Mouse (Mus musculus) MEL (cell line): ENCODE measurements around the gene Entpd7. TPM values are rescaled to one million over a fixed set of nuclear protein-coding genes. Genes with fewer than 3 reads are reported as not detected.
A peak's percentile ranks its signal among the peaks of the same experiment; 100 is the strongest.

ENCODE experiments used
- DNase-seq: peaks from one replicate; pipeline ENCODE4 v3.0.0; 2011; ENCODE audit warnings: low read depth, low spot score
- H3K27ac ChIP-seq: 2 replicates; pipeline ENCODE4 v1.5.1; 2012; ENCODE audit warnings: low read depth, mild to moderate bottlenecking, control low read depth, low read length, moderate library complexity; ENCODE audit not compliant: control insufficient read depth
- H3K27me3 ChIP-seq, 2 experiments: fragments of 150-350 bp in 1 of 2; sonication (generic) in 1 of 2; 2 replicates each; pipeline ENCODE4 v1.6.1; 2012; ENCODE audit warnings: low read length in 2 of 2, mild to moderate bottlenecking in 2 of 2, improper control_type of control experiment in 1 of 2, moderate library complexity in 1 of 2; ENCODE audit not compliant: insufficient read depth in 2 of 2, control insufficient read depth in 1 of 2
- H3K36me3 ChIP-seq, 2 experiments: 2 replicates each; pipeline ENCODE4 v1.6.1; 2012 to 2014; ENCODE audit warnings: low read length in 2 of 2, improper control_type of control experiment in 1 of 2, inconsistent platforms in 1 of 2, mild to moderate bottlenecking in 1 of 2; ENCODE audit not compliant: insufficient read depth in 2 of 2, control insufficient read depth in 1 of 2
- H3K4me1 ChIP-seq, 2 experiments: fragments of 150-350 bp in 1 of 2; sonication (generic) in 1 of 2; 2 replicates each; pipeline ENCODE4 v1.6.1; 2012; ENCODE audit warnings: low read length in 2 of 2, improper control_type of control experiment in 1 of 2, mild to moderate bottlenecking in 1 of 2; ENCODE audit not compliant: insufficient read depth in 2 of 2, control insufficient read depth in 1 of 2
- H3K4me3 ChIP-seq, 2 experiments: fragments of 150-350 bp in 1 of 2; sonication (generic) in 1 of 2; 2 replicates each; pipeline ENCODE4 v1.5.1; 2012; ENCODE audit warnings: low read depth in 2 of 2, low read length in 2 of 2, mild to moderate bottlenecking in 2 of 2, moderate library complexity in 2 of 2, control low read depth in 1 of 2, improper control_type of control experiment in 1 of 2; ENCODE audit not compliant: control insufficient read depth in 1 of 2, insufficient read depth in 1 of 2
- H3K79me2 ChIP-seq: 2 replicates; pipeline ENCODE4 v1.6.1; 2012; ENCODE audit warnings: mild to moderate bottlenecking, low read length, moderate library complexity; ENCODE audit not compliant: control insufficient read depth, poor library complexity, insufficient read depth
- H3K9ac ChIP-seq: 2 replicates; pipeline ENCODE4 v1.6.1; 2012; ENCODE audit warnings: low read depth, mild to moderate bottlenecking, control low read depth, low read length, moderate library complexity; ENCODE audit not compliant: control insufficient read depth, poor library complexity, severe bottlenecking
- H3K9me3 ChIP-seq: fragments of 150-350 bp; sonication (generic); replicated peaks from 2 replicates; pipeline ENCODE4 v1.6.1; 2012; ENCODE audit warnings: mild to moderate bottlenecking, low read length, improper control_type of control experiment, moderate library complexity; ENCODE audit not compliant: insufficient read depth
- BHLHE40 ChIP-seq: IDR thresholded peaks from 2 replicates; pipeline ENCODE4 v1.6.1; 2012; ENCODE audit warnings: low read depth, mild to moderate bottlenecking, inconsistent platforms, low read length, improper control_type of control experiment, borderline replicate concordance
- CHD1 ChIP-seq: IDR thresholded peaks from 2 replicates; pipeline ENCODE4 v1.6.1; 2012; ENCODE audit warnings: low read depth, mild to moderate bottlenecking, inconsistent platforms, low read length, improper control_type of control experiment
- CTCF ChIP-seq, 3 experiments: IDR thresholded peaks in 2 of 3; conservative IDR thresholded peaks in 1 of 3; 2 replicates each; pipeline ENCODE4 v1.5.1; 2011 to 2012; ENCODE audit warnings: low read length in 3 of 3, low read depth in 2 of 3, mild to moderate bottlenecking in 2 of 3, improper control_type of control experiment in 1 of 3, inconsistent platforms in 1 of 3, mixed read lengths in 1 of 3, moderate library complexity in 1 of 3; ENCODE audit not compliant: control insufficient read depth in 1 of 3, insufficient read depth in 1 of 3, poor library complexity in 1 of 3, severe bottlenecking in 1 of 3
- EP300 ChIP-seq, 2 experiments: IDR thresholded peaks; 2 replicates each; pipeline ENCODE4 v1.6.1; 2011; ENCODE audit warnings: improper control_type of control experiment in 2 of 2, low read length in 2 of 2, low read depth in 1 of 2, mild to moderate bottlenecking in 1 of 2
- ETS1 ChIP-seq: IDR thresholded peaks from 2 replicates; pipeline ENCODE4 v1.6.1; 2012; ENCODE audit warnings: low read depth, mild to moderate bottlenecking, inconsistent platforms, low read length, improper control_type of control experiment, moderate library complexity
- GABPA ChIP-seq: IDR thresholded peaks from 2 replicates; pipeline ENCODE4 v1.6.1; 2012; ENCODE audit warnings: low read depth, mild to moderate bottlenecking, inconsistent platforms, low read length, improper control_type of control experiment, moderate library complexity
- GATA1 ChIP-seq: IDR thresholded peaks from 2 replicates; pipeline ENCODE4 v1.6.1; 2011; ENCODE audit warnings: low read depth, low read length, improper control_type of control experiment
- HCFC1 ChIP-seq: IDR thresholded peaks from 2 replicates; pipeline ENCODE4 v1.6.1; 2012; ENCODE audit warnings: low read depth, mild to moderate bottlenecking, inconsistent platforms, low read length, improper control_type of control experiment, moderate library complexity
- JUND ChIP-seq: IDR thresholded peaks from 2 replicates; pipeline ENCODE4 v1.6.1; 2011; ENCODE audit warnings: low read depth, mild to moderate bottlenecking, improper control_type of control experiment, low read length
- KAT2A ChIP-seq: conservative IDR thresholded peaks from 2 replicates; pipeline ENCODE4 v1.6.1; 2012; ENCODE audit warnings: low read depth, low read length, improper control_type of control experiment, inconsistent platforms
- MAFK ChIP-seq: IDR thresholded peaks from 2 replicates; pipeline ENCODE4 v1.6.1; 2011; ENCODE audit warnings: low read depth, mild to moderate bottlenecking, low read length, improper control_type of control experiment, borderline replicate concordance
- MAX ChIP-seq: IDR thresholded peaks from 2 replicates; pipeline ENCODE4 v1.6.1; 2011; ENCODE audit warnings: low read length, improper control_type of control experiment
- MXI1 ChIP-seq: IDR thresholded peaks from 2 replicates; pipeline ENCODE4 v1.6.1; 2011; ENCODE audit warnings: mild to moderate bottlenecking, low read depth, low read length, improper control_type of control experiment
- MYB ChIP-seq: IDR thresholded peaks from 2 replicates; pipeline ENCODE4 v1.6.1; 2011; ENCODE audit warnings: mild to moderate bottlenecking, low read depth, low read length, improper control_type of control experiment
- MYC ChIP-seq: IDR thresholded peaks from 2 replicates; pipeline ENCODE4 v1.6.1; 2011; ENCODE audit warnings: low read depth, mild to moderate bottlenecking, low read length, improper control_type of control experiment, moderate library complexity
- POLR2A ChIP-seq, 2 experiments: IDR thresholded peaks; 2 replicates each; pipeline ENCODE4 v1.6.1; 2011 to 2012; ENCODE audit warnings: low read length in 2 of 2, mild to moderate bottlenecking in 2 of 2, control low read depth in 1 of 2, improper control_type of control experiment in 1 of 2, low read depth in 1 of 2, moderate library complexity in 1 of 2; ENCODE audit not compliant: control insufficient read depth in 1 of 2, insufficient read depth in 1 of 2, poor library complexity in 1 of 2
- POLR2AphosphoS2 ChIP-seq: IDR thresholded peaks from 2 replicates; pipeline ENCODE4 v1.6.1; 2011; ENCODE audit warnings: low read length, improper control_type of control experiment
- POLR2AphosphoS5 ChIP-seq: IDR thresholded peaks from 2 replicates; pipeline ENCODE4 v1.6.1; 2012; ENCODE audit warnings: low read depth, borderline replicate concordance, mild to moderate bottlenecking, inconsistent platforms, low read length, moderate library complexity, mixed read lengths
- RCOR1 ChIP-seq: IDR thresholded peaks from 2 replicates; pipeline ENCODE4 v1.6.1; 2012; ENCODE audit warnings: low read depth, mild to moderate bottlenecking, inconsistent platforms, low read length, improper control_type of control experiment
- SIN3A ChIP-seq: IDR thresholded peaks from 2 replicates; pipeline ENCODE4 v1.6.1; 2012; ENCODE audit warnings: low read length, improper control_type of control experiment, inconsistent platforms
- SMC3 ChIP-seq: IDR thresholded peaks from 2 replicates; pipeline ENCODE4 v1.6.1; 2011; ENCODE audit warnings: low read depth, low read length, improper control_type of control experiment
- TCF12 ChIP-seq: IDR thresholded peaks from 2 replicates; pipeline ENCODE4 v1.6.1; 2014; ENCODE audit warnings: low read depth, mild to moderate bottlenecking, inconsistent platforms, low read length, improper control_type of control experiment, moderate library complexity
- USF2 ChIP-seq, 2 experiments: IDR thresholded peaks; 2 replicates each; pipeline ENCODE4 v1.6.1; 2011 to 2012; ENCODE audit warnings: improper control_type of control experiment in 2 of 2, low read length in 2 of 2, borderline replicate concordance in 1 of 2, inconsistent platforms in 1 of 2, low read depth in 1 of 2, mild to moderate bottlenecking in 1 of 2; ENCODE audit not compliant: insufficient read depth in 1 of 2
- ZKSCAN1 ChIP-seq: IDR thresholded peaks from 2 replicates; pipeline ENCODE4 v1.6.1; 2012; ENCODE audit warnings: low read depth, mild to moderate bottlenecking, inconsistent platforms, low read length, improper control_type of control experiment, moderate library complexity
- ZMIZ1 ChIP-seq: IDR thresholded peaks from 2 replicates; pipeline ENCODE4 v1.6.1; 2012; ENCODE audit warnings: low read depth, mild to moderate bottlenecking, inconsistent platforms, low read length, improper control_type of control experiment, moderate library complexity
- ZNF384 ChIP-seq: IDR thresholded peaks from 2 replicates; pipeline ENCODE4 v1.6.1; 2012; ENCODE audit warnings: low read depth, mild to moderate bottlenecking, inconsistent platforms, low read length, improper control_type of control experiment
- polyA plus RNA-seq, 2 experiments: library from polyadenylated mRNA; stranded (reverse) in 1 of 2; unstranded in 1 of 2; fragments of >175 nt in 1 of 2; fragments of >200 nt in 1 of 2; gene quantifications; 2 replicates each; pipeline versions ENCODE4 v1.2.1 to v1.2.4; 2012; ENCODE audit warnings: low replicate concordance in 2 of 2, low read depth in 1 of 2; ENCODE audit not compliant: insufficient read length in 2 of 2, insufficient read depth in 1 of 2, missing spikeins in 1 of 2
- total RNA-seq: library from RNA; depleted of rRNA; stranded (reverse); fragments of 300-350 nt; gene quantifications from 2 replicates; pipeline ENCODE4 v1.2.3, GENCODE M21; 2012

Entpd7 gene
- total and polyA plus RNA-seq, 3 experiments = 4.2 to 7.7 TPM; not detected in 1

GRCm38 (mm10) chr19:43745740-43746139 is 56.3 kb downstream of the Entpd7 start:
- Histone ChIP-seq H3K27me3 (no peaks in the 10 kb centered on the region), H3K9me3 (no peaks in the 10 kb centered on the region)
- no peak for DNase-seq
- TF ChIP-seq EP300 (IDR thresholded peaks at IDR 0.05; ENCODE audit: low read depth in 1 of 2, low read length in 2 of 2) = peak; percentile 44 to 48; a peak in 2 of 4 replicates
- TF ChIP-seq MYC = peak; percentile 44; the same call in 1 of the 2 replicates
- TF ChIP-seq BHLHE40 = peak; percentile 88
- TF ChIP-seq MAX = 0 out of 2 replicates have a peak, but pooled peaks have one; percentile 19
- TF ChIP-seq USF2 (IDR thresholded peaks at IDR 0.05; ENCODE audit: borderline replicate concordance in 1 of 2, insufficient read depth in 1 of 2, low read depth in 1 of 2, low read length in 2 of 2) = no peak
- no peak for TF ChIP-seq CTCF (IDR thresholded peaks at IDR 0.05 in 2 of 3, conservative IDR thresholded peaks at IDR 0.05 in 1 of 3; ENCODE audit: control insufficient read depth in 1 of 3, insufficient read depth in 1 of 3, low read depth in 2 of 3, low read length in 3 of 3, poor library complexity in 1 of 3, severe bottlenecking in 1 of 3)
- no peak for TF ChIP-seq CHD1
- TF ChIP-seq GATA1 = peak; percentile 66
- TF ChIP-seq SIN3A = 0 out of 2 replicates have a peak, but pooled peaks have one; percentile 25
- TF ChIP-seq POLR2AphosphoS2 = 0 out of 2 replicates have a peak, but pooled peaks have one; percentile 29
- 0 out of 2 replicates have a peak, but pooled peaks have one; percentile 25 for TF ChIP-seq TCF12
- TF ChIP-seq, all 39 proteins: peak for 8
- no peak overlapping the region for H3K9ac ChIP-seq
- H3K79me2 ChIP-seq = no peaks in the 10 kb centered on the region
- peaks cover 20% of the 10 kb centered on the region in 2 experiments for H3K36me3 ChIP-seq
- peak overlapping the region; percentile 9; the same call in 1 of the 2 replicates for H3K27ac ChIP-seq
- H3K4me3 ChIP-seq = no peak overlapping the region
- H3K4me1 ChIP-seq = peaks cover 7 to 9% of the 10 kb centered on the region in 2 experiments

- Histone ChIP-seq H3K4me3 (no peak overlapping the region), H3K36me3 (peaks cover 20 to 28% of the 10 kb centered on the region in 2 experiments), H3K27me3 (no peaks in the 10 kb centered on the region), H3K27ac (no peak overlapping the region), H3K4me1 (peaks cover 12% of the 10 kb centered on the region in 2 experiments), H3K79me2 (peaks cover 13% of the 10 kb centered on the region), H3K9ac (no peak overlapping the region), H3K9me3 (no peaks in the 10 kb centered on the region)
- DNase-seq = no peak
- no peak for TF ChIP-seq CTCF (IDR thresholded peaks at IDR 0.05 in 2 of 3, conservative IDR thresholded peaks at IDR 0.05 in 1 of 3; ENCODE audit: control insufficient read depth in 1 of 3, insufficient read depth in 1 of 3, low read depth in 2 of 3, low read length in 3 of 3, poor library complexity in 1 of 3, severe bottlenecking in 1 of 3)
- no peak for TF ChIP-seq ETS1
- TF ChIP-seq MYB = no peak
- no peak for TF ChIP-seq POLR2A (IDR thresholded peaks at IDR 0.05; ENCODE audit: control insufficient read depth in 1 of 2, insufficient read depth in 1 of 2, low read depth in 1 of 2, low read length in 2 of 2, poor library complexity in 1 of 2)
- TF ChIP-seq POLR2AphosphoS5 = no peak
- TF ChIP-seq SIN3A = no peak
- TF ChIP-seq KAT2A = no peak
- TF ChIP-seq GABPA = no peak
- TF ChIP-seq MXI1 = no peak
- no peak for TF ChIP-seq JUND
- no peak for TF ChIP-seq HCFC1
- TF ChIP-seq MYC = no peak
- TF ChIP-seq SMC3 = no peak
- TF ChIP-seq ZMIZ1 = no peak
- no peak for TF ChIP-seq ZKSCAN1
- TF ChIP-seq RCOR1 = no peak
- TF ChIP-seq USF2 (IDR thresholded peaks at IDR 0.05; ENCODE audit: borderline replicate concordance in 1 of 2, insufficient read depth in 1 of 2, low read depth in 1 of 2, low read length in 2 of 2) = no peak
- no peak for TF ChIP-seq MAFK
- no peak for TF ChIP-seq ZNF384
These were observed 58.4 kb downstream of the Entpd7 start for GRCm38 (mm10) chr19:43747877-43748276.
